17 mouse cellular contexts compared by ENCODE assay signal in the genomic region with DNA sequence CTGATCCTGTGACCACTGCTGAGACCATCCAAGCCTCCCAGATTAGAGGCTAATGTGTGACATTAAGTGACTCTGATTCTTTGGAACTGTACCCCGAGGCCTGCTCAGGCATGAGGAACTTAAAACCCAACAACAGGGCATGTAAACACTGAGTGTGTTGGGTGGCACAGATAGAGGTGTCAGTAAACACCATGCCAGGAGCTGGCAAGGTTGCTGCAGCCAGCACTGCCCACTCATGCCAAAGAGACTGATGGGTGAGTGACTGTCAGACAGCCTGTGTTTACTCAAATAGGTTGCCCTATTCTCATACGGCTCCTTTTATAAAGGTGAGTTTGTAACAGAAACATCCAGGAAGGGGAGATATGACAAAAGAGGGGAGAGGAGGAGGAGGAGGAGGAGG.
"Had no signal": no experiment of that assay in that cellular context is flagged by ENCODE, and none has a peak within 500 bp of the region (broad histone marks: within the 10 kb centered on the region; RNA-seq: fewer than 3 reads in every experiment).

No protein-coding gene starts in this region.

- H3K36me3 ChIP-seq: limb, embryonic 12.5 days; limb, embryonic 15.5 days; liver, embryonic 13.5 days; midbrain, embryonic 13.5 days had no signal

- H3K9me3 ChIP-seq: limb, embryonic 12.5 days; limb, embryonic 15.5 days; liver, embryonic 13.5 days; midbrain, embryonic 10.5 days; midbrain, embryonic 13.5 days had no signal

- H3K4me3 ChIP-seq: limb, embryonic 12.5 days; limb, embryonic 15.5 days; liver, embryonic 13.5 days; midbrain, embryonic 10.5 days; midbrain, embryonic 13.5 days; myocyte had no signal

- ATAC-seq: midbrain, embryonic 13.5 days; midbrain, embryonic 16.5 days had no signal

- H3K27me3 ChIP-seq: limb, embryonic 15.5 days; midbrain, embryonic 13.5 days had no signal

- DNase-seq: kidney, adult 9 months; kidney, postnatal 14 days; kidney, postnatal 4 days; left cerebral cortex, postnatal 4 days; liver, embryonic 13.5 days; lung, adult 2 months; lung, postnatal 14 days; lung, postnatal 4 days; thymus, adult 2 months; thymus, postnatal 14 days; thymus, postnatal 4 days had no signal
